Mouse (Mus musculus): Measurements from ENCODE around the gene Syce2. TPM values are rescaled to one million over a fixed set of nuclear protein-coding genes. Genes with fewer than 3 reads are reported as not detected.
A peak's percentile ranks its signal among the peaks of the same experiment; 100 is the strongest.
"Not testable (repeated sequence)": the region's sequence is repeated elsewhere in the genome, so short reads cannot be mapped to it uniquely, and the experiment has no call there.

Gene Syce2
- 1 to 10 TPM in 2 of 4 experiments, under 1 TPM in 2; 0.82 to 2.5 (median 1.5) TPM for total RNA-seq (2022)

DNA sequence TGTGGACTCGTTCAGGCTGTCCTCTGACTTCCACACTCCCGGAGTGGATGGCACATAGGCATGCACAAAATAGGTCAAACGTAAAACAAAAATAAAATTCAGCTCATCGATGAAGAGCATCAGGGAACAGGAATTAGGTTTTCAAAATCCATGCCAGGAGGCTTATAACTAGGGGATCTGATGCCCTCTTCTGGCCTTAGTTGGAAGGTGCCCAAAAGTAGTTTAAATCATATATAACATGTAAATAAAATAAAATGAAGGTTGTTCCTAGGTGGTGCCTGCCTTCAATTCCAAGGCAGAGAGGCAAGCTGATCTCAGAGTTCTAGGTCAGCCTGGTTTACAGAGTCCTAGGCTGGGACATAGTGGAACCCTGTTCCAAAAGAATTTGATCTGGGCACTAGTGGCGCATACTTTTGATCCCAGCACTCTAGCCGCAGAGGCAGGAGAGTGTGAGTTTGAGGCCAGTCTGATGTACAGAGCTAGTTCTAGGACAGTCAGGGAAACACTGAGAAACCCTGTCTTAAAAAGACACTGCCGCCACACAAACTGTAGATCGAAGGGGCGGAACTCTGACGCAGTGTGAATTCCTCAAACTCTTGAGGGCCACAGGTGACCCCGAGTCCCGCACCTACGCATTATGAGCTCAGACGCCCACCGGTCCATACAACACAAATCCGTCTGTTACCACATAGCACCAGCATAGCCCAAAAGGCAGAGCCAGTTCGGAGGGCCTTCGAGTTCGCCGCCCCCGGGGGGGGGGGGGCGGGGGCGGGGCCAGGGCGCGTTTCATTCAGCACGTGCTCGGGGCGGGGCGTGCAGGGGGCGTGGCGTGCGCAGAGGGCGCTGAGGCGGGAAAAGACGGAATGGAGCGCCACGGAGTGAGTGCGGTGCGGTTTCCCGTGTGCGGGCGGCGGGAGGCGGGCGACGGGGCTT lies at the start of gene Syce2:
Syce2 (plus strand) TSS at position 736 of the 933 bp plus-strand sequence.
- DNase-seq (ENCODE audit: low spot score in 2 of 2), result peak in 1 of 2 experiments; percentile 59

DNA sequence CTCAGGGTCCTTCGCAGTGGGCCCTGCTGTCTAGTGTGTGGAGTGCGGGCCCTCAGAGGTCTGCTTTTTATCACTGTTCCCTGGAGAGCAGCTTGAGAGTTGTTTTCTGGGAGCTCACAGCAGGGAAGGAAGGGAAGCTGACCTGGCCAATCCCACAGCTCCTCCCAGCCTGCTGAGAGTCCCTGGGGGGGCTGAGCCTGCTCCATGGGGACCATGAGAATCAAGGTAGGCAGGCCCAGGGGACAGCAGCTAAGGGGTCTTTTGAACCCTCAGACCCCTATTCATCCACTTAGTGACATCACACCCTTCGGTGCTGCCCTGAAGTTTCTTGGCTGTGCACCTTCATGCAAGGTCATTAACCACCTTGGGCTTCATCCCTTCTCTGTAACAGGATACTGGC lies 49.2 kb upstream of the Syce2 start, which contains the start of gene Dand5:
Dand5 (minus strand) TSS at position 101 of the 400 bp plus-strand sequence.
- no peak for DNase-seq (ENCODE audit: low spot score in 2 of 2)

DNA sequence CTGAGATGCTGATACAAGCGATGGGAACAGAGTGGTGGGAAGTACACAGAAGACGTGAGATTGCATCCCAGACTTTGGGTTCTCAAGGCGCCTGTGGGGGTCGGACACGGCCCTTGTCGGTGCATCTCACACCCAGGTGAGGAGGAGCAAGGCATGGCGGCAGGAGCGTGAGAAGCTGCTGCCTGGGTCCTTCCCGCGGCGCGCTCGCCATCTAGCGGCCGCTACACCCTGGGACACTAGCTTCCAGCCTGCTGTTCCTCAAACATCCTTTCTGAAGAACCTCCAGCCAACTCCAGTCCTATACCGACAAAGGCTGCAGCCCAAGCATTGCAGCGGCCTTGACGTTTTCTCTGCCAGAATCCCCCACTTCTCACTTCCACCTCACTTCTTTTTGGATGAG lies 48.3 kb upstream of the Syce2 start:
- DNase-seq (ENCODE audit: low spot score in 2 of 2), result no peak

DNA sequence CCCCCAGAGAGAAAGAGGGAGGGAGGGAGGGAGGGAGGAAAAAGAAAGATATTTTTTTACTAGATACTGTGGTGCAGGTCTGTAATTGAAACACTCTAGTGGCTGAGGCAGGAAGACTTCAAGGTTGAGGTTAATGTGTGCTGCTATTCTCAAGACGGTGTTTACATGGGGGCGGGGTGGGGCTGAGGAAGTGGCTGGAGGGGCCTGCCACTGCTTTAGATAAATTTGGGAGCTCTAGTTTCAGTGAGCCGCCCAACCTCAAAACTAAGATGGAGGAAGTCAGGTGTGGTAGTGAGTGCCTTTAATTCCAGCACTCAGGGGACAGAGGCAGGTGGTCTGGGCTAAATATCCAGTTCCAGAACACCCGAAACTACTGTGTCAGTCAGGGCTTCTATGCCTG lies 46.3 kb upstream of the Syce2 start:
- DNase-seq (ENCODE audit: low spot score in 2 of 2), result no peak

DNA sequence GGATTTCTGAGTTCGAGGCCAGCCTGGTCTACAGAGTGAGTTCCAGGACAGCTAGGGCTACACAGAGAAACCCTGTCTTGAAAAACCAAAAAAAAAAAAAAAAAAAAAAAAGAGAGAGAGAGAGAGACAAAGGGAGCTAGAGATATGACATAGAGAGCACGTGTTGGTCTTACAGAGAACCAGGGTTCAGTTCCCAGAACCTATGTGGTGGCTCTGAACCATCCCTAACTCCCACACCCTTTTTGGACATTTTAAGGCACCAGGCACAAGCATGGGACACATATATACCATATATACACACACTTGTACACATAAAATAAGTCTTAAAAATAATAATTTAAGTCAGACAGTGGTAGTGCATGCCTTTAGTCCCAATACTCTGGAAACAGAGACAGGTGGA lies 45.4 kb upstream of the Syce2 start:
- DNase-seq (ENCODE audit: low spot score in 2 of 2), result not testable (repeated sequence)

DNA sequence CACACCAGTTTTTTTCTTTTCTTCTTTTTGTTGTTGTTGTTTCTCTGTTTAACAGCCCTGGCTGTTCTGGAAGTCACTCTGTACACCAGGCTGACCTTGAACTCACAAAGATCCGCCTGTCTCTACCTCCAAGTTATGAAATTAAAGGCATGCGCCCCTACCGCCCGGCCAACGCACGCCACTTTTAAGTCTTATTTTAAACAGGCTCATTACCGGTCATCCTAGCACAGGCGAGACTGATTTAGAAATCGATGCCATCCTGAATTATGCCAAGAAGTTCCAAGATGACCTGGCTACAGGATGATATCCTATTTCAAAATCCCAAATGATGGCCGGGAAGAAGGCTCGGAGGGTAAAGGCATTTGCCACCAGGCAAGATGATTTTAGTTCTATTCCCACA lies 40.4 kb upstream of the Syce2 start, which contains the start of gene Gadd45gip1:
Gadd45gip1 (plus strand) TSS at position 33 of the 400 bp plus-strand sequence.
- DNase-seq (ENCODE audit: low spot score in 2 of 2), result peak; percentile 33 to 67

DNA sequence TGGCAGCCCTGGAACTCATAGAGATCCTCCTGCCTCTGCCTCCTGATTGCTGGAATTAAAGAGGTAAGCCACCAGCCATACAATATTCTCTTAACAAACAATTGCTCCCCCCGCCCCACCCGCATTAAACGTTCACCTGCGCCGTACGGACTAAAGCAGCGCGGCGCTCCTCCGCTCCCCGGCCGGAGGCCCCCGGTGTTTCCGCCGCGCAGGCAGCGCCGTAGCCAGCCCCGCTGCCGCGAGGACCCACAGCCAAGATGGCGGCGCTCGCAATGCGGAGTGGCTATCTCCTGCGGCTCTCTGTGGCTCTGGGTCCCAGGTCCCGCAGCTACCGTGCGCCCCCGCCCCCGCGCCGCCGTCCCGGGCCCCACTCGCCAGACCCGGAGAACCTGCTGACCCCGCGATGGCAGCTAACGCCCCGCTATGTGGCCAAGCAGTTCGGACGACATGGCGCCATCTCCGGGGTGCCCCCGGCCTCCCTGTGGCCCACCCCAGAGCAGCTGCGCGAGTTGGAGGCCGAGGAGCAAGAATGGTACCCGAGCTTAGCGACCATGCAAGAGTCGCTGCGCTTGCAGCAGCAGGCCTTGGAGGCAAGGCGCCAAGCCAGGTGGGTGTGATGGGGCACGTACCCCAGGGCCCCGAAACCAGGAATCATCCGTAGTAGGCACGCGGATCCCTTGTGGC lies 39.7 kb upstream of the Syce2 start:
- DNase-seq (ENCODE audit: low spot score in 2 of 2), result peak; percentile 65 to 72

DNA sequence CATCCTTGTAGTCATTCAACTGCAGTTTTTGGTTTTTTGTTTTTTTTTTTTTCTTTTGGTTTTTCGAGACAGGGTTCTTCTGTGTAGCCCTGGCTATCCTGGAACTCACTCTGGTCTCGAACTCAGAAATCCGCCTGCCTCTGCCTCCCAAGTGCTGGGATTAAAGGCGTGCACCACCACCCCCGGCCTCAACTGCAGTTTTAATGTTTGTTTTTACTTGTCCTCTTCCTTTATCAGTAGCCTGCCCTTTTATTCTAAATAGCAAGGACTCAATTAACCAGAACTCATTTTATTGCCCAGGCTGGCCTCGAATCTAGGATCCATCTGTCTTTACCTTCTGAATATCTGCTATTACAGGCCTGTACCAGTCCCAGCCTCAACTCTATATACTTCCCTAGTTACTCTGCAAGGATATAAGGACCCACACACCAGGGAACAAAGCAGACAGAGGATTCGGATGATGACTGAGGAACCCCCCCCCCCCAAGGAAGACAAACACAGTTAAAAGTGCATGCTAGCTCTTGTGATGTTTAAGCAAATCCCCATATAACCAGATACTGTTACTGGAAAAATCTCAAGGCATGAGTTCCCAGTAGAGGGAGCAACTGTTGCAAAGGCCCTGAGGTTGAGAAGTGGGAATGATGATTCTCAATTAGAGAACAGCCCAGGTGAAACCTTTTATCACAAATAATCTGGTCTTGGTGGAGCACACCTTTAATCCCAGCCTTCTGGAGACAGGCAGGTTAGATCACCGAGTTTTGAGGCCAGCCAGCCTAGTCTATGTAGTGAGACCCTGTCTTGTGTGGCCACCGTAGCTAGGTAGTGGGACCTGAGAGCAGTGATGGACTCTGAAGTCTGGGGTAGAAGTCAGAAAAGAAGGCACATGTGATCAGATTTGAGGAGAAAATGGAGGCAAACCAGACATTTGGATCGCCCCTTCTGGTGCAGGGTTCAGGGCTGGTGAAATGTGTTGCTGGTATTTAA lies 38.9 kb upstream of the Syce2 start:
- DNase-seq (ENCODE audit: low spot score in 2 of 2), result no peak

DNA sequence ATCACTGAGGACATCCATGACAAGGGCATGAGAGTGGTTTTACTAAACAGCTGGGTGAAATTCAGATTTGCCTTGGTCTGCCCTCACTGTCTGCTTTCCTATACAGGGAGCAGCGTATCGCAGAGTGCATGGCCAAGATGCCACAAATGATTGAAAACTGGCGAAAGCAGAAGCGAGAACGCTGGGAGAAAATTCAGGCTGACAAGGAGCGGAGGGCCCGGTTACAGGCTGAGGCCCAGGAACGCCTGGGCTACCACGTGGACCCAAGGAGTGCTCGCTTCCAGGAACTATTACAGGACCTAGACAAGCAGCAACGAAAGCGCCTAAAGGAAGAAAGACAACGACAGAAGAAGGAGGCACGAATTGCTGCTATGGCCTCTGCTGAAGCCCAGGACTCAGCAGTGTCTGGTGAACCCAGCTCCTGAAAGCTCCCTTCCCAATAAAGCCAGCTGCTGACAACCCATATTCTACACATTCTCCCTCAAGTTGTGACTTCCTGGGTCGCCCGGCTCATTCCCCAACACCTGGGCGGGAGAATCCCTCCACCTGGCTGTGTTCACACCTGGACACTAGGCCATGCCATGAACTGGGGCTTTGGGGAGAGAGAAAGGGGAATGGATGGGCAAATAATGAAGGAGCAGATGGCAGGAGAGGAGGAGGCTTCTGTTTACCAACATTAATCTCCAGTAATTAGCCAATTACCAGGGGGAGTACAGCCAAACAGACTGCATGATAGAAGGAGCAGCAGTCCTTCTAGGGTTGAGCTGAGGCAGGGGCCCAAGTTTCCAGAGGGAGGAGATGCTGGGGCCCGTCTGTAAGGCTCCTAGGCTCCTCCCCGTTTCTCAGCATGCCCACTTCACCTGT lies 37.7 kb upstream of the Syce2 start:
- DNase-seq (ENCODE audit: low spot score in 2 of 2), result no peak

DNA sequence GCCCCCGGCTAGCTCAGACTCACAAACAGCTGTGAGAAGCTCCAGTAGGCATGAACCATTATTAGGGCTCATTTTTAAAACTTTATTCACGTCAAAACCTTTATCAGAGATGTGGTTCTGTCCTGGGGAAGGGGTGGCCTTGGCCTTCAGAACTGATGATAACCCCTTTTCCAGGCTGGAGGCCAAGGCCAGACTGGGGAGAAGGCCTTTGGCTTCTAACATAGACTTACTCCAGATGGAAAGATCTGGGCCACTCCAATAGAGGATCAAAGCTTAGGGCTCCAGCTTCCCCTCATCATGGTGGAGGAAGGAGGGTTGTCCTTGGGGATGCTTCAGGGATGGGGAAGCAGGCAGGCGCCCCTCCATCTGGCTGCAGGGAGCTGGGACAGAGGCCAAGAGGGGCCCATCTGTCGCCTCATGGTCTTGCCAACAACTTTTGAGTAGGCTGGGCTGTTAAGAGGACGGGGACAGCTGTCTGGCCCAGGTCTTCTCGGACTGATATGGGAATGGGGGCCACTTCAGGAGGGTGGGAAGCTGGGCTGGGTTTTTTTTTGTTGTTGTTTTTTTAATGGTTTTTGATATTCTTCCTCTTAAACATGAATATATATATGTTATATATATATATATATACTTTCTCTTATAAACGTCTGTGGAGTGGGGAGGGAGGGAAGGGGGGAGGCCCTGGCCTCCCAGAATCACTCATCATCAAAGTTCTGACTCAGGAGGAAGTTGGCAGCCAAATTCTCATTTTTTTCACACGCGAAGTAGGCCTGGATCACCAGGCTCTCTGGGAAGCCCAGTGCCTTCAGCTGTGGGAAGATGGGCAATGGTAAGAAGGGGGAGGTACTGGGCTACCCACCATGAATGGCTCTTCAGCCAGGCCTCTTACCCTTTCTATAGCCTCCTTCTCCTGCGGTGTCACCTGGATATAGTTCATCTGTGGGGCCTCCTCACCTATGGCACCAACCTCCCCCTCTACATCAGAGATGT lies 36.8 kb upstream of the Syce2 start:
- DNase-seq (ENCODE audit: low spot score in 2 of 2), result no peak

DNA sequence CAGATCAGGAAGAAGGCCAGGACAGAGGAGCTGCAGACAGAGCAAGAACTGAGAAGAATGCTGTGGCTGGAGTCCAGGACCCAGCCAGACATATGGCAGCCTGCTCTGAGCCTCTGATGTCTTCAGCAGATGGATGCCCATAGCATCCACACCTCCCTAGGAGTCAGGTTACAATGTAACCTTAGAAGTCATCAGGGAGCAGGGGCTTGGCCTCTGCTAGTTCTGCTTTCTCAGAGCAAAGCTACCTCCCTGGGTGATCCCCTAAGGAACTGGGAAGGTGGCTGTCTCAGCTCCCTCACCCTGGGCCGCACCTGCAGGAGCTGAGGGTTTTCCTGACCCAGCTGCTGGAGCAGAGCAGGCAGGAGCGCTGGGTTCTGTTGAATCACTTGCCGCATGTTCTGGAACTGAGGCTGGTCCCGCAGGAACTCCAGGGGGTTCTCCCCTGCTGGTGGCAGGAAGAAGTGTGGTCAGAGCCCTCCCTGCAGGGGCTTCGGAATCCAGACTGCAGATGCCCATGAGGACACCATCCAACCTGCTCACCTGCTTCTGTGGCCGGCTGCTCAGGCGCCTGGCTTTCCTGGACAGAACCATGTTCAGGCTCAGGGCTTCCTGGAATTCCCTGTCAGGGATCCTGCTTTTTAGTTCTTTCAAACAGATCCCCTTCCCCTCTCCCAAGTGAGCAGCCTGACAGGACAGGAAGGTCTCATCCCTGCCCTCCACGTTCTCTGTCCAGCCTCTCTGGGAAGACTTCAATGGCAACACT lies 34.6 kb upstream of the Syce2 start:
- no peak for DNase-seq (ENCODE audit: low spot score in 2 of 2)

DNA sequence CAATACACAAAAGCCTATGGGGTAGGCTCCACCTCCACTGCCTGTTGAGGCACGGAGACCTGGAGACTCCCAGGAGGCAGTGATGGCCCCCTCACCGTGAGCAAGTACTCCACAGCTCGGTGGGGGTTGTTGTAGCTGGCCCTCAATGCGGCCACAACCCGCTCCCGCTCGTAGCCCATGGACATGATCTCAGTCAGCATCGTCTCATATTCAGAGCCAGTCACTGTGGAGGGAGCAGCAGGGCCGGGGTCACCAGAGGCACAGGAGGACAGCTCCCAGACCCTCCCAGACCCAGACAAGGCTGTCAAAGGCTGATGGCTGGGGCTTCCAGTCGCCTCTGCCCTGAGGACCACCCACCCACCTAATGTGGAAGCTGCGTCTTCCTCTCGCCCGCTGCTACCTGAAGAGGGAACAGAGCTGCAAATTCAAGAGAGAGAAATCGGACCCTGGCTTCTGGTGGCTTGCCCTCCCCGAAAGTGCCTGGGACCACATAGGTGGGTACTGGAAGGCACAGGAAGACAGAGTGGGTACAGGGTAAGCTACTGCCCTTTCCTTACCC lies 33.9 kb upstream of the Syce2 start:
- DNase-seq (ENCODE audit: low spot score in 2 of 2), result no peak

DNA sequence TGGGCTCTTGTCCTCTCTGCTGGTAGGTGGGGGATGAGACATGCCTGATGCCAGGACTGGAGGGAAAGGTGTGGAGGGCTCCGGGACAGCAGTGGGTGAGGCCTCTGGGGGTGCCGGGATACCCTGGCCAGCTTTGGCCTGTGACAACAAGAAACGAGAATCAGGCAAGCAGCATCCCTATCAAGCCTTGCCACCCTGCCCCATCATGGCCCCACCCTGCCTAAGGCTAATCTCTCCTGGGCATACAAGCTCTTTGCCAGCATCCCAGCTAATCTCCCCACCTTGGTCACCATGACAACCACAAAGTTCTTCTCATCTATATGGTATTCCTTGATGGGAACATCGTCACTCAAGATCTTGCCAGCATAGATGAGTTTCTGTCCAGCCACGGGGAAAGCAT lies 33.4 kb upstream of the Syce2 start:
- no peak for DNase-seq (ENCODE audit: low spot score in 2 of 2)

DNA sequence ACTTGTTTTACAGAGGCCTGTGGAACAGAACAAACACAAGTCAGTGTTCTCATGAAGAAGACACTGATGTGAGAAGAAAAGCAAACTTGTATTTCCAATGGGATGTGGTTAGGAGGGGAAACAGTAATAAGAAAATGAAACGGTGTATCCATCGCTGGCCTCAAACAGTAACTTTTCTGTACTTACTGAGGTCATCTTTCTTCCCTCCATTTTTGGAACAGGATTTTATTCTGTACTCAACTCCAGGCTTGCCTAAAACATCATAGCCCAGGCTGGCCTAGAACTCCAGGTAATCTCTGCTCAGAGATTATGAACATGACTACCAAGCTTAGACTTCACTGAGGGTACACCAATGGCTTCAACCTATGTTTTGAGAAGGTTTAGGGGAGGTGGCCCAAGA lies 32.5 kb upstream of the Syce2 start:
- DNase-seq (ENCODE audit: low spot score in 2 of 2), result no peak

DNA sequence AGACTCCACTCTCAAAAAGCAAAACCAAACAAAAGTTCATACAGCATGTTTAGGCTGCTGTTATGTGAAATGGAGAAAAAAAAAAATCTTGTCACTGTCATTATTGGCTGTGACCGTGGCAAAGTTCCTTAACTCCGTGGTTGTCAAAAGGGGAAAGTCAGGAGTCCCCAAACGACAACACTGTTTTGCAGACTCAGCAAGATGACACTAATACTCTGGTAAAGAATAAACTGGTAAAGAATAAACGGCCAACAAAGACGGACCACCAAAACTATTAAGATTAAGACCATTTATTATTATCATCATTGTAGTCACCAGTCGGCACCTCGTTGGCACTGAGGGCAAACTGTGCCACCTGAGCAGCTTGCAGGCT lies 32.0 kb upstream of the Syce2 start:
- DNase-seq (ENCODE audit: low spot score in 2 of 2), result no peak

DNA sequence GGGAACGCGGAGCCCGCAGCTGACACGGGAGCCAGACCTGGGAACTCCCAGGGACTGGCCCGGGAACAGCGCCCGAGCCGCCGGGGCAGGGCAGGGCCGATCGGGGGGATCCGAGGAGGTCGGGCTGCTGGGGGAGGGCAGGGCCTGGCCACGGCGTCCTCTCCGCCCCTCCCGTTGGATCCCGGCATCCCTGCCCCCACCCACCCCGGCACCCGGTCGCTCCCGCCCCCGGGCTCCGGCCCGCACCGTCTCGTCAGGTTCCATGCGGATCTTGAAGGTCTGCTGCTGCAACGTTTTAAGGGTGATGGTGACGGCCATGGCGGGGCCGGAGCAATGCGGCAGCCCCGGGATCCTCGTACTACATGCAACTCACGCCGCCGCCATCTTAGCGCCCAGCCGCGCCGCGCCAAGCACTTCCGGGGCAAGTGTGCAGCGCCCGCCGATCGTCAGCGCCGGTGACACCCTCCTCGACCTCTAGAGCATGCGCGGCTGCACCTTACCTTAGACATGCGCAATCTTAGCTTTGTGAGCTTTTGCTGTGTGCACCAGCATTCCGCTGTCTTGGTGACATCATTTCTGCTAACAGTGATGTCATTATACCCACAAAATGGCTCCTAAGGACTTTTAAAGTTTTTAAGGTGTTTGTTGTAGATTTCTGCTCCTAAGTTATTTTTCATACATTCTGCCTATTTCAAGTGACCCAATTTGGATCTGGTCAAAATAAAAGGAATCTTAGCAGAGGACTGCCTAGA lies 31.5 kb upstream of the Syce2 start, which contains the start of gene Rad23a:
Rad23a (minus strand) TSS at position 418 of the 752 bp plus-strand sequence.
- peak; percentile 80 to 89 for DNase-seq (ENCODE audit: low spot score in 2 of 2)

DNA sequence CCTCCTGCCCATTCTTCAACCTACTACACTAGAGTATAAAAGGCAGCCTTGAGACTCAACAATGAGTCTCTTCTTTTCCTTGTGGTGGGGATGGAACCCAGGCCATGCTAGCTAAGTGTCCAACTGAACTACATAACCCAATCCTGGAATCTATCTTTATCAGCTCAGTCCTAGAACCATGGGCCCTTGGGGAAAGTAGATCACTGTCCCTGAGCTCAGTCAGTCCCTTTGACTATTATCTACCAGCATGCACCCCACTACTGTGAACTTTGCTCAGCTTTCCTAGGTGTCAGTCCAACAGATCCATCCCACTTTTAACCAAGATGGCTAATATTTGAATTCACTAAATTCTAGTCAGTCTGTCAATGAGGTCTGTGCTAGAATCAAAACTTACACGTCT lies 30.4 kb upstream of the Syce2 start:
- DNase-seq (ENCODE audit: low spot score in 2 of 2), result no peak

All from gastrocnemius, adult 8-10 months (tissue).